ENCODE assay signal across 29 mouse cellular contexts in the genomic region with DNA sequence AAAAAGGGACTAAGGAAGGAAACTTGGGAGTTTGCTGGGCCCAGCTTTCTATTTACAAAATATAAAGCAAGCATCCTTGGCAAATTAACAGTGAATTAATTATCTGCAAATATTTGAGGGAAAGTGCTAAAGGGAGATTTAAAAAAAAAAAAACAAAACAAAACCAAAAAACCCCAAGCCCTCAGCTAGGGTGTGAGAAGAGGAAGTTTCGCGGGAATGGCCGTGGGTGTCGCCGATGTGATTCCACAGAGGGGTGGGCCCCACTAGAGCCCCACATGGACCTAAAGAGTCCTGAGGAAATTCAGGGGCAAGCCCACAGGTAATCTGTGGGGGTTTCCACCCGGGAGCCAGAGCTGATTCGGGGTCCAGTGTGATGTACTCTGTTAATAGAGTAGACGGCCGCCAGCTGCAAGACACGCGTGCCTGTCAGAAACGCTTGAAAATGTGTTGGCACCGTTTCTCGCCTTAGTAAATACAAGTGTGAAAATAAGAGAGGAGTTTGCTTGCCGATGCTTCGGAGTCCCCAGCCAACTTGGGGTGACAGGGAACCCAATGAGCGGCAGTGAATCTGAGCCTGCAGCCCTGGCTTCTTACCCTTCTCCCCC. TPM values are rescaled to one million over a fixed set of nuclear protein-coding genes. Genes with fewer than 3 reads are reported as not detected.
DNase-seq lines count a peak whose midpoint lies in the region; ATAC-seq and TF ChIP-seq lines count a peak whose summit lies in the region.
"Had no signal": no experiment of that assay in that cellular context is flagged by ENCODE, and none has a peak within 500 bp of the region (broad histone marks: within the 10 kb centered on the region; RNA-seq: fewer than 3 reads in every experiment).

No protein-coding gene starts in this region.

- H3K27ac ChIP-seq in forebrain, embryonic 15.5 days (replicated peaks): peak overlapping the region; percentile 72
- H3K27ac ChIP-seq in forebrain, embryonic 10.5 days: no peak overlapping the region
- no peak overlapping the region for H3K27ac ChIP-seq in midbrain, embryonic 14.5 days (replicated peaks; ENCODE audit: low read depth, low read length)
- no peak overlapping the region for H3K27ac ChIP-seq in midbrain, postnatal 0 days (ENCODE audit: low read depth, low read length)
- H3K27ac ChIP-seq: embryonic facial prominence, embryonic 15.5 days; heart, embryonic 15.5 days; hindbrain, embryonic 13.5 days; kidney, embryonic 15.5 days; limb, embryonic 10.5 days; lung, embryonic 15.5 days; macrophage; midbrain, embryonic 12.5 days; neural tube, embryonic 12.5 days; stomach, embryonic 15.5 days had no signal

- 57% methylated on average over 17 of the region's 17 CpGs for WGBS in forebrain, embryonic 15.5 days
- 93% methylated on average over 17 of the region's 17 CpGs for WGBS in forebrain, embryonic 10.5 days
- WGBS in midbrain, embryonic 14.5 days: 80% methylated on average over 17 of the region's 17 CpGs
- WGBS in midbrain, postnatal 0 days: 71% methylated on average over 17 of the region's 17 CpGs

- no peak for TF ChIP-seq CTCF in midbrain, postnatal 0 days (IDR thresholded peaks at IDR 0.05)

- 0 out of 2 replicates have a peak, but pooled peaks have one; percentile 37 for ATAC-seq in forebrain, embryonic 15.5 days (replicated peaks)
- no peak for ATAC-seq in midbrain, embryonic 14.5 days (ENCODE audit: low FRiP score, low TSS enrichment)
- no peak for ATAC-seq in midbrain, postnatal 0 days (ENCODE audit: low FRiP score)
- peak; percentile 66 for ATAC-seq in granulocyte monocyte progenitor cell, adult 5-6 weeks (replicated peaks; ENCODE audit: poor library complexity, severe bottlenecking)

- no peaks in the 10 kb centered on the region for H3K9me3 ChIP-seq in forebrain, embryonic 15.5 days
- no peaks in the 10 kb centered on the region for H3K9me3 ChIP-seq in forebrain, embryonic 10.5 days
- H3K9me3 ChIP-seq in midbrain, embryonic 14.5 days (ENCODE audit: control insufficient read depth, low read length): no peaks in the 10 kb centered on the region
- no peaks in the 10 kb centered on the region for H3K9me3 ChIP-seq in midbrain, postnatal 0 days (ENCODE audit: low read length)
- H3K9me3 ChIP-seq: embryonic facial prominence, embryonic 15.5 days; G1E; heart, embryonic 15.5 days; hindbrain, embryonic 13.5 days; kidney, embryonic 15.5 days; limb, embryonic 10.5 days; liver, embryonic 15.5 days; lung, embryonic 15.5 days; midbrain, embryonic 12.5 days; neural tube, embryonic 12.5 days; stomach, embryonic 15.5 days had no signal

- H3K4me3 ChIP-seq in forebrain, embryonic 15.5 days: no peak overlapping the region
- no peak overlapping the region for H3K4me3 ChIP-seq in forebrain, embryonic 10.5 days
- no peak overlapping the region for H3K4me3 ChIP-seq in midbrain, embryonic 14.5 days (replicated peaks; ENCODE audit: low read depth, low read length)
- no peak overlapping the region for H3K4me3 ChIP-seq in midbrain, postnatal 0 days (ENCODE audit: low read depth, low read length)
- H3K4me3 ChIP-seq: embryonic facial prominence, embryonic 15.5 days; heart, embryonic 15.5 days; hindbrain, embryonic 13.5 days; kidney, embryonic 15.5 days; limb, embryonic 10.5 days; liver, embryonic 15.5 days; lung, embryonic 15.5 days; midbrain, embryonic 12.5 days; neural tube, embryonic 12.5 days; stomach, embryonic 15.5 days had no signal

- no peaks in the 10 kb centered on the region for H3K36me3 ChIP-seq in forebrain, embryonic 15.5 days
- no peaks in the 10 kb centered on the region for H3K36me3 ChIP-seq in forebrain, embryonic 10.5 days (replicated peaks)
- H3K36me3 ChIP-seq in midbrain, embryonic 14.5 days (ENCODE audit: control insufficient read depth, insufficient read depth, low read length): no peaks in the 10 kb centered on the region
- 0 out of 2 replicates have a peak, but pooled peaks cover 2% of the 10 kb centered on the region for H3K36me3 ChIP-seq in midbrain, postnatal 0 days (ENCODE audit: insufficient read depth, low read length)
- H3K36me3 ChIP-seq: embryonic facial prominence, embryonic 15.5 days; G1E; heart, embryonic 15.5 days; hindbrain, embryonic 13.5 days; kidney, embryonic 15.5 days; limb, embryonic 10.5 days; lung, embryonic 15.5 days; midbrain, embryonic 12.5 days; neural tube, embryonic 12.5 days; stomach, embryonic 15.5 days had no signal

- no peaks in the 10 kb centered on the region for H3K27me3 ChIP-seq in forebrain, embryonic 15.5 days
- 0 out of 2 replicates have a peak, but pooled peaks cover 4% of the 10 kb centered on the region for H3K27me3 ChIP-seq in forebrain, embryonic 10.5 days (ENCODE audit: poor library complexity, severe bottlenecking)
- no peaks in the 10 kb centered on the region for H3K27me3 ChIP-seq in midbrain, embryonic 14.5 days (ENCODE audit: control insufficient read depth, insufficient read depth, low read length)
- H3K27me3 ChIP-seq in midbrain, postnatal 0 days (ENCODE audit: insufficient read depth, low read length): no peaks in the 10 kb centered on the region
- H3K27me3 ChIP-seq: embryonic facial prominence, embryonic 15.5 days; heart, embryonic 15.5 days; hindbrain, embryonic 13.5 days; kidney, embryonic 15.5 days; liver, embryonic 15.5 days; lung, embryonic 15.5 days; midbrain, embryonic 12.5 days; neural tube, embryonic 12.5 days; stomach, embryonic 15.5 days had no signal

- H3K4me1 ChIP-seq in forebrain, embryonic 15.5 days: peaks cover 20% of the 10 kb centered on the region
- peaks cover 30% of the 10 kb centered on the region for H3K4me1 ChIP-seq in forebrain, embryonic 10.5 days
- 0 out of 2 replicates have a peak, but pooled peaks cover 6% of the 10 kb centered on the region for H3K4me1 ChIP-seq in midbrain, embryonic 14.5 days (ENCODE audit: control insufficient read depth, insufficient read depth, low read length)
- 0 out of 2 replicates have a peak, but pooled peaks cover 4% of the 10 kb centered on the region for H3K4me1 ChIP-seq in midbrain, postnatal 0 days (ENCODE audit: insufficient read depth, low read length)
- H3K4me1 ChIP-seq: neural tube, embryonic 12.5 days had no signal

- DNase-seq in forebrain, embryonic 10.5 days (ENCODE audit: extremely low spot score, low spot score): no peak
- peak; percentile 22 for DNase-seq in midbrain, embryonic 14.5 days
- no peak for DNase-seq in midbrain, postnatal 0 days (ENCODE audit: low spot score)
- no peak for DNase-seq in ovary, adult 18-20 months (ENCODE audit: low spot score)
- DNase-seq in natural killer cell, adult 2 months (ENCODE audit: low spot score in 2 of 2): no peak
- DNase-seq: adrenal gland, adult 8-10 months; cerebellum, postnatal 25 days; embryo, embryonic 11 days; gastrocnemius, postnatal 25 days; heart, postnatal 36 days; kidney, adult 11 months; kidney, postnatal 36 days; liver; retina, postnatal 1 day; right cerebral cortex, postnatal 4 days had no signal

- 0 out of 2 replicates have a peak overlapping the region, but pooled peaks have one; percentile 18 for H3K4me2 ChIP-seq in forebrain, embryonic 15.5 days (replicated peaks)
- no peak overlapping the region for H3K4me2 ChIP-seq in midbrain, embryonic 14.5 days (ENCODE audit: low read length)
- no peak overlapping the region for H3K4me2 ChIP-seq in midbrain, postnatal 0 days (ENCODE audit: low read depth, low read length, poor library complexity, severe bottlenecking)
- H3K4me2 ChIP-seq: embryonic facial prominence, embryonic 15.5 days; heart, embryonic 15.5 days; hindbrain, embryonic 13.5 days; kidney, embryonic 15.5 days; liver, embryonic 15.5 days; lung, embryonic 15.5 days; midbrain, embryonic 12.5 days; neural tube, embryonic 12.5 days; stomach, embryonic 15.5 days had no signal

- no peak overlapping the region for H3K9ac ChIP-seq in forebrain, embryonic 15.5 days (replicated peaks)
- H3K9ac ChIP-seq in midbrain, embryonic 14.5 days (replicated peaks; ENCODE audit: low read length): no peak overlapping the region
- H3K9ac ChIP-seq in midbrain, postnatal 0 days (replicated peaks; ENCODE audit: low read length, poor library complexity, severe bottlenecking): no peak overlapping the region
- H3K9ac ChIP-seq: embryonic facial prominence, embryonic 15.5 days; heart, embryonic 15.5 days; hindbrain, embryonic 13.5 days; kidney, embryonic 15.5 days; liver, embryonic 15.5 days; lung, embryonic 15.5 days; midbrain, embryonic 12.5 days; neural tube, embryonic 12.5 days; stomach, embryonic 15.5 days had no signal

RNA-seq across cellular contexts. Expression of a gene that starts 46.2 kb away (rescaled TPM):
- 24.9 and 25.0 TPM in 2 replicates for polyA plus RNA-seq in forebrain, embryonic 15.5 days (2015; fragmentation: Nextera tagmentation; extraction: Ambion mirVana)
- polyA plus RNA-seq in forebrain, embryonic 10.5 days (2016; fragmentation: Nextera tagmentation; extraction: Ambion mirVana): 5.8 and 7.4 TPM in 2 replicates
- polyA plus RNA-seq in midbrain, embryonic 14.5 days (2014; fragmentation: Nextera tagmentation; extraction: Ambion mirVana): 21.5 and 24.7 TPM in 2 replicates
- total RNA-seq in midbrain, postnatal 0 days (2014; rRNA removed): 48.7 and 50.6 TPM in 2 replicates
- 62.3 and 75.3 TPM in 2 replicates for polyA plus RNA-seq in midbrain, postnatal 0 days (2015; fragmentation: Nextera tagmentation; extraction: Ambion mirVana)
- 0.99 TPM in 1 of 2 replicates, not detected in the other for total RNA-seq in granulocyte monocyte progenitor cell, adult 5-6 weeks (2014; fragmentation: Nextera tagmentation)
- total RNA-seq in granulocyte monocyte progenitor cell, adult 5-6 weeks (2017): 0.26 and 2.0 TPM in 2 replicates

Comparison
In these comparisons a context has a peak if more than half of its experiments do, and no peak if none do; other contexts are left out.
1. ATAC-seq: peak in forebrain, embryonic 15.5 days (single experiment) and granulocyte monocyte progenitor cell, adult 5-6 weeks (single experiment); none in midbrain, embryonic 14.5 days (single experiment) and midbrain, postnatal 0 days (single experiment).